Mouse (Mus musculus): ENCODE data around the gene Sos2.
"Not testable (repeated sequence)": the region's sequence is repeated elsewhere in the genome, so short reads cannot be mapped to it uniquely, and the experiment has no call there.

Gene Sos2

GRCm38 (mm10) chr12:69674576-69675537, 6.8 kb downstream of the Sos2 start:
- DNase-seq (ENCODE audit: low spot score in 2 of 2), result no peak

- no peak for DNase-seq (ENCODE audit: low spot score in 2 of 2)
Measured at GRCm38 (mm10) chr12:69674176-69674575, 7.5 kb downstream of the Sos2 start.

- no peak for DNase-seq (ENCODE audit: low spot score in 2 of 2)
Measured at GRCm38 (mm10) chr12:69666721-69667120, 14.9 kb downstream of the Sos2 start.

- no peak for DNase-seq (ENCODE audit: low spot score in 2 of 2)
Measured at GRCm38 (mm10) chr12:69661658-69662057, 20.0 kb downstream of the Sos2 start.

- not testable (repeated sequence) for DNase-seq (ENCODE audit: low spot score in 2 of 2)
Measured at GRCm38 (mm10) chr12:69653973-69654372, 27.7 kb downstream of the Sos2 start.

- DNase-seq (ENCODE audit: low spot score in 2 of 2), result no peak
Measured at GRCm38 (mm10) chr12:69649511-69649910, 32.1 kb downstream of the Sos2 start.

GRCm38 (mm10) chr12:69645821-69646616, 35.6 kb downstream of the Sos2 start:
- no peak for DNase-seq (ENCODE audit: low spot score in 2 of 2)

GRCm38 (mm10) chr12:69644877-69645276, 36.8 kb downstream of the Sos2 start:
- peak; percentile 20 to 25 for DNase-seq (ENCODE audit: low spot score in 2 of 2)

- DNase-seq (ENCODE audit: low spot score in 2 of 2), result no peak
Measured at GRCm38 (mm10) chr12:69642877-69643276, 38.8 kb downstream of the Sos2 start.

- no peak for DNase-seq (ENCODE audit: low spot score in 2 of 2)
Measured at GRCm38 (mm10) chr12:69634761-69635160, 46.9 kb downstream of the Sos2 start.

GRCm38 (mm10) chr12:69618590-69618989, 63.1 kb downstream of the Sos2 start:
- DNase-seq (ENCODE audit: low spot score in 2 of 2), result not testable (repeated sequence)

GRCm38 (mm10) chr12:69604367-69604766, 77.3 kb downstream of the Sos2 start:
- DNase-seq (ENCODE audit: low spot score in 2 of 2), result no peak

- no peak for DNase-seq (ENCODE audit: low spot score in 2 of 2)
Measured at GRCm38 (mm10) chr12:69597446-69597845, 84.2 kb downstream of the Sos2 start.

GRCm38 (mm10) chr12:69593130-69593529, 88.5 kb downstream of the Sos2 start:
- DNase-seq (ENCODE audit: low spot score in 2 of 2), result no peak

- no peak for DNase-seq (ENCODE audit: low spot score in 2 of 2)
Measured at GRCm38 (mm10) chr12:69583270-69583629, 98.4 kb downstream of the Sos2 start.

GRCm38 (mm10) chr12:69582613-69583269, 98.9 kb downstream of the Sos2 start, which contains the start of gene Vcpkmt:
TSS of gene Vcpkmt (minus strand) at chr12:69583028.
- peak; percentile 74 to 86 for DNase-seq (ENCODE audit: low spot score in 2 of 2)

- no peak for DNase-seq (ENCODE audit: low spot score in 2 of 2)
Measured at GRCm38 (mm10) chr12:69582216-69582612, 99.4 kb downstream of the Sos2 start.

- DNase-seq (ENCODE audit: low spot score in 2 of 2), result no peak
Measured at GRCm38 (mm10) chr12:69579623-69580022, 102.0 kb downstream of the Sos2 start.

GRCm38 (mm10) chr12:69576120-69576627, 105.5 kb downstream of the Sos2 start:
- no peak for DNase-seq (ENCODE audit: low spot score in 2 of 2)

- DNase-seq (ENCODE audit: low spot score in 2 of 2), result peak; percentile 48 to 72
Measured at GRCm38 (mm10) chr12:69573916-69574881, 107.5 kb downstream of the Sos2 start.

GRCm38 (mm10) chr12:69573271-69573670, 108.4 kb downstream of the Sos2 start:
- no peak for DNase-seq (ENCODE audit: low spot score in 2 of 2)
